Mouse (Mus musculus) megakaryocyte, embryonic 14.5 days (primary cell): ENCODE measurements at regions not wholly inside any gene's neighbourhood (a gene's known extent, or its start where the extent isn't known, plus 50 kb on each side); places are given as distances from the start of the nearest gene placed in this dataset.

ENCODE experiments used
- FLI1 ChIP-seq: IDR thresholded peaks from 2 replicates; pipeline ENCODE4 v1.6.1; 2012; ENCODE audit warnings: low read length, inconsistent platforms, mixed read lengths
- GATA1 ChIP-seq: IDR thresholded peaks from 3 replicates; pipeline ENCODE4 v1.6.1; 2012; ENCODE audit warnings: mixed read lengths, low read length, inconsistent platforms, borderline replicate concordance

DNA sequence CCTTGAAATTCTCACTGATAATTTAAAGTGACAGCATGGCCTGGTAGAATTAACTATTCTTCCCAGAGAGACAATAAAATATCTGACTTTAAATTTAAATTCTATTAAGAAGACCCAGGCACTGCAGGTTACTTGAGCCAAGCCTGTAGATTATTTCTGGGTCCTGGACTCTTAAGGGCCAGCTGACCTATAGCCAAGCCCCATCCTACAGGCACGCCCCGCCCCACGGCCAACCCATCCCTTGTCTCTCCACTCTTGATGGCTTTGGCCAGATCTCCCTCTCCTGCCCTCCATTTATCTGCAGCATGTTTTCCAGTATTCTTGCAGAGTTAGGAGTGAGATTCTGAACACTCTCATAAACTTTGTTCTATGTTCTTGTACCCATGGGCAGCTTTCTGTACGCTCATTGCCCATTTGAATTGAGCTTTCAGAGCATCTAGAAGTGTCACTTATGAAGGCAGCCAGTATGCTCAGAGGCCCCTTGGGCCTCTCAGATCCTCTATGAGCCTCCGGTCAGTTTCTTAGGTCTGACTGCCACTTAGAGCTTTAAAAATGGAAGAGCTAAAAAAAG, 96.2 kb upstream of the Pabpc6 start:
- no peak for TF ChIP-seq FLI1
- no peak for TF ChIP-seq GATA1
